Comparison of ENCODE assay signal across 12 mouse cellular contexts in the genomic region with DNA sequence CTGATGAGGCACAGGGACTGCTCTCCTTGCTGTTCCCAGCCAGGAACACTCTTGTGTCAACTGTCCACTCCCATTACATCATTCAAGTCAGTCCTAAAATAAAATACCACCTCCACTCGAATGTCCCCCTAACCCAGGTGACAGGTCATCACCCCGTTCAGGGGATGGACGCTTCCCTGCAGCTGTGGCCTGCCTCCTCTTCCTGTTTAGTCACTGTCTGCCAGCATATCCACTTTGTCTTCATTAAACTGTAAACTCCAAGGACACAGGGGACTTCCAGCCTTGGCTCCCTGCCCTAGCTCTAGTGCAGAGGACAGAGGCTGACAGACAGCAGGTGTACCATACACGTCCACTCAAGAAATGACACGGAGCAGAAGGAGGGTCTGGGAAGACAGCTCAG. TPM values are rescaled to one million over a fixed set of nuclear protein-coding genes. Genes with fewer than 3 reads are reported as not detected.
DNase-seq lines count a peak whose midpoint lies in the region; ATAC-seq lines count a peak whose summit lies in the region.
"Had no signal": no experiment of that assay in that cellular context is flagged by ENCODE, and none has a peak within 500 bp of the region (broad histone marks: within the 10 kb centered on the region; RNA-seq: fewer than 3 reads in every experiment).

No protein-coding gene starts in this region.

- ATAC-seq in lung, embryonic 15.5 days (ENCODE audit: borderline replicate concordance, extremely low read depth, low FRiP score, low TSS enrichment): no peak
- ATAC-seq: inflammation-experienced regulatory T-cells, adult 6 months had no signal

- no peak overlapping the region for H3K4me3 ChIP-seq in lung, embryonic 15.5 days
- H3K4me3 ChIP-seq: forebrain, embryonic 12.5 days had no signal

- H3K9me3 ChIP-seq in lung, embryonic 15.5 days: no peaks in the 10 kb centered on the region
- H3K9me3 ChIP-seq: forebrain, embryonic 12.5 days had no signal

- no peaks in the 10 kb centered on the region for H3K36me3 ChIP-seq in lung, embryonic 15.5 days
- H3K36me3 ChIP-seq: forebrain, embryonic 12.5 days had no signal

- 32% methylated on average over 5 of the region's 5 CpGs for WGBS in lung, embryonic 15.5 days

- DNase-seq in cerebellum, adult 11-12 months: peak; percentile 42
- DNase-seq in cerebellum, adult 9-11 months: no peak
- DNase-seq in adrenal gland, postnatal 36 days: peak; percentile 91
- DNase-seq in kidney, adult 18-20 months: peak; percentile 79
- DNase-seq in frontal cortex, postnatal 14 days (ENCODE audit: low spot score in 2 of 2): no peak
- DNase-seq in cerebellum, postnatal 4 days (ENCODE audit: low spot score in 2 of 2): no peak
- DNase-seq in right cerebral cortex, postnatal 36 days (ENCODE audit: low spot score in 2 of 2): no peak
- DNase-seq: cerebellum, postnatal 36 days had no signal

- no peak overlapping the region for H3K9ac ChIP-seq in lung, embryonic 15.5 days
- H3K9ac ChIP-seq: forebrain, embryonic 12.5 days; liver, embryonic 14.5 days had no signal

- H3K4me2 ChIP-seq in lung, embryonic 15.5 days: peak overlapping the region; percentile 16; the same call in 1 of the 2 replicates

- H3K27me3 ChIP-seq in lung, embryonic 15.5 days: no peaks in the 10 kb centered on the region

- peaks cover 37% of the 10 kb centered on the region for H3K4me1 ChIP-seq in lung, embryonic 15.5 days

- peak overlapping the region; percentile 53 for H3K27ac ChIP-seq in lung, embryonic 15.5 days
- H3K27ac ChIP-seq: forebrain, embryonic 12.5 days; liver, embryonic 14.5 days had no signal

RNA-seq across cellular contexts. Expression of a gene that starts 14.6 kb away (rescaled TPM):
- total RNA-seq in adrenal gland, postnatal 36 days (2021): 100 to 1,000 TPM; 309 to 387 TPM
- polyA plus RNA-seq in lung, embryonic 15.5 days (2015; fragmentation: Nextera tagmentation; extraction: Ambion mirVana): 62.5 and 67.7 TPM in 2 replicates

Comparison
In these comparisons a context has a peak if more than half of its experiments do, and no peak if none do; other contexts are left out.
1. DNase-seq: peak in cerebellum, adult 11-12 months (single experiment), adrenal gland, postnatal 36 days (2 of 2) and kidney, adult 18-20 months (single experiment); none in cerebellum, adult 9-11 months (single experiment), frontal cortex, postnatal 14 days (0 of 2), cerebellum, postnatal 4 days (0 of 2) and right cerebral cortex, postnatal 36 days (0 of 2).